Mouse (Mus musculus): ENCODE results near the gene Mrtfa.

GRCm38 (mm10) chr15:81026901-81027300, 163.7 kb downstream of the Mrtfa start:
- TF ChIP-seq POLR2A (IDR thresholded peaks at IDR 0.05; ENCODE audit: insufficient read depth, low read length), result no peak
- no peak for TF ChIP-seq CTCF (IDR thresholded peaks at IDR 0.05; ENCODE audit: low read depth, low read length)
- no peak for TF ChIP-seq EP300 (IDR thresholded peaks at IDR 0.05; ENCODE audit: insufficient read depth, low read depth, low read length)

Data from ES-Bruce4 (cell line).